Mouse (Mus musculus): Measurements from ENCODE around the gene Tbc1d22a.

DNA sequence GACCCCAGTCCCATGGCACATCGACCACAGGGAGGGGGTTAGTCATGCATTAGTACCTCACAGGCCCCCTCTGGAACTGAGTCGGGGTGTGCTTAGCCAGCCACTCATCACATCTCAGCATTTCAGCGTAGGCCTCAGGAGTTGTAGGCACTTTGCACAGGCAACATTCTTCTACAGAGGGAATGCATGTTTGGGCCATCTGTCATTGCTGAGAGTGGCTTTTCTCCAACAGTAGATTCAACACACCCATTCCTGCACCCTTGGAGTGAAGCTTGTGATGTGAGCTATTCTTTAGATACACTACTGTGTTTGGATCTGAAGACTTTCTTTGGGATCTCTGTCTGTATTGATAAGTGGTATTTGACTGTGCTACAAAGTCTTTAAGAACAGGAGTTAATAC lies 75.8 kb downstream of the Tbc1d22a start:
- TF ChIP-seq CTCF (IDR thresholded peaks at IDR 0.05; ENCODE audit: low read depth) (no peak), EP300 (IDR thresholded peaks at IDR 0.05; ENCODE audit: low read depth) (no peak)

All from heart, postnatal 0 days (tissue).